In the genomic region with DNA sequence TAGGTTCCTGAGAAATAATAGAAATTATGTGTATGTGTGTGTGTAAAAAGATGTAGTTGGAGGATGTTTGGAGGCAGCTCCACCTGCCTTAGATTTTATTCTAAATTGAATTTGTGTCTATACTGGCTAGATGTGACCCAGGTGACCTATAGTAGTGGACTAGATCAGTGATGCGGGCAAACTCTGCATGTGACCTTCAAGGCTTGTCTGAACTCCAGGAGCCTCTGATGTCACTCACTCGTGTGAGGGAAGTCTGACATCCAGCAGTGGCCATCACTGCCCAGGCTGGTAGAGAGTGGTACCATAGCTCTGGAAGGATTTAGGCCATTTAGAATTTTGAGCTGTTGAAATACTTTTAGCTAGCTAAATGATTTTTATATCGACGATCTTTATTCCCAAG, we compare ENCODE assay signal across 9 mouse cellular contexts. TPM values are rescaled to one million over a fixed set of nuclear protein-coding genes. Genes with fewer than 3 reads are reported as not detected.
DNase-seq lines count a peak whose midpoint lies in the region; ATAC-seq and TF ChIP-seq lines count a peak whose summit lies in the region.
"Had no signal": no experiment of that assay in that cellular context is flagged by ENCODE, and none has a peak within 500 bp of the region (broad histone marks: within the 10 kb centered on the region; RNA-seq: fewer than 3 reads in every experiment).

No protein-coding gene starts in this region.

- H3K79me2 ChIP-seq in MEL (ENCODE audit: control insufficient read depth, insufficient read depth, low read length, poor library complexity), result peaks cover 28% of the 10 kb centered on the region

- WGBS in limb, embryonic 13.5 days, result 37% methylated on average over 4 of the region's 4 CpGs

- intact Hi-C loops in heart, postnatal 14 days (cut with DNase I), result no loop called here

- peak overlapping the region; percentile 85 for H3K4me2 ChIP-seq in limb, embryonic 13.5 days (replicated peaks)

- H3K9me3 ChIP-seq in MEL (replicated peaks; ENCODE audit: insufficient read depth, low read length), result no peaks in the 10 kb centered on the region
- H3K9me3 ChIP-seq in limb, embryonic 13.5 days, result no peaks in the 10 kb centered on the region

- H3K36me3 ChIP-seq in MEL (ENCODE audit: control insufficient read depth in 1 of 2, insufficient read depth in 2 of 2, low read length in 2 of 2), result peaks cover 0 to 16% of the 10 kb centered on the region in 2 experiments; a peak in 2 of 4 replicates
- H3K36me3 ChIP-seq in limb, embryonic 13.5 days, result no peaks in the 10 kb centered on the region

- no peak for TF ChIP-seq POLR2A in MEL (IDR thresholded peaks at IDR 0.05; ENCODE audit: control insufficient read depth in 1 of 2, insufficient read depth in 1 of 2, low read depth in 1 of 2, low read length in 2 of 2, poor library complexity in 1 of 2)
- TF ChIP-seq POLR2A in embryonic fibroblast, embryonic 13.5 days (IDR thresholded peaks at IDR 0.05; ENCODE audit: low read depth, low read length), result no peak

- ATAC-seq in limb, embryonic 13.5 days (ENCODE audit: low FRiP score, low read depth), result no peak
- no peak for ATAC-seq in megakaryocyte progenitor cell, adult 5-6 weeks (replicated peaks; ENCODE audit: poor library complexity)
- ATAC-seq: Patski had no signal

- peaks cover 5 to 7% of the 10 kb centered on the region in 2 experiments; a peak in 3 of 4 replicates for H3K4me1 ChIP-seq in MEL (ENCODE audit: control insufficient read depth in 1 of 2, insufficient read depth in 2 of 2, low read length in 2 of 2)
- H3K4me1 ChIP-seq in embryonic fibroblast, embryonic 13.5 days (ENCODE audit: control insufficient read depth, insufficient read depth, low read length), result no peaks in the 10 kb centered on the region
- H3K4me1 ChIP-seq in limb, embryonic 13.5 days, result peaks cover 38% of the 10 kb centered on the region

- peak overlapping the region; percentile 69 to 87 for H3K4me3 ChIP-seq in MEL (ENCODE audit: control insufficient read depth in 1 of 2, insufficient read depth in 1 of 2, low read depth in 2 of 2, low read length in 2 of 2)
- H3K4me3 ChIP-seq in embryonic fibroblast, embryonic 13.5 days (ENCODE audit: insufficient read depth, low read length), result peak overlapping the region; percentile 100
- peak overlapping the region; percentile 77 for H3K4me3 ChIP-seq in limb, embryonic 13.5 days

- peak; percentile 88 for DNase-seq in heart, adult 11 months
- no peak for DNase-seq in heart, postnatal 14 days
- DNase-seq in MEL (ENCODE audit: low read depth, low spot score), result peak; percentile 29
- DNase-seq in retina, embryonic 14.5 days (ENCODE audit: low spot score), result peak; percentile 24
- DNase-seq in spleen, postnatal 4 days (ENCODE audit: low spot score in 2 of 2), result no peak

- TF ChIP-seq RAD21 in MEL (IDR thresholded peaks at IDR 0.05; ENCODE audit: low read depth, low read length), result no peak

- H3K9ac ChIP-seq in MEL (ENCODE audit: control insufficient read depth, low read depth, low read length, poor library complexity, severe bottlenecking), result peak overlapping the region; percentile 37
- peak overlapping the region; percentile 63 for H3K9ac ChIP-seq in limb, embryonic 13.5 days

- H3K27ac ChIP-seq in MEL (ENCODE audit: control insufficient read depth, low read depth, low read length), result no peak overlapping the region
- 0 out of 2 replicates have a peak overlapping the region, but pooled peaks have one; percentile 6 for H3K27ac ChIP-seq in embryonic fibroblast, embryonic 13.5 days (ENCODE audit: insufficient read depth, low read length)
- no peak overlapping the region for H3K27ac ChIP-seq in limb, embryonic 13.5 days

- H3K27me3 ChIP-seq in MEL (ENCODE audit: control insufficient read depth in 1 of 2, insufficient read depth in 2 of 2, low read length in 2 of 2), result peaks cover 0 to 9% of the 10 kb centered on the region in 2 experiments; a peak in 2 of 4 replicates
- H3K27me3 ChIP-seq in limb, embryonic 13.5 days, result no peaks in the 10 kb centered on the region
- H3K27me3 ChIP-seq: Patski had no signal

- no peak for TF ChIP-seq CTCF in MEL (IDR thresholded peaks at IDR 0.05 in 2 of 3, conservative IDR thresholded peaks at IDR 0.05 in 1 of 3; ENCODE audit: control insufficient read depth in 1 of 3, insufficient read depth in 1 of 3, low read depth in 2 of 3, low read length in 3 of 3, poor library complexity in 1 of 3, severe bottlenecking in 1 of 3)
- TF ChIP-seq CTCF in embryonic fibroblast, embryonic 13.5 days (IDR thresholded peaks at IDR 0.05; ENCODE audit: borderline replicate concordance, insufficient read depth, low read length), result no peak

- no peak for TF ChIP-seq EP300 in MEL (IDR thresholded peaks at IDR 0.05; ENCODE audit: low read depth in 1 of 2, low read length in 2 of 2)

TF ChIP-seq in MEL, 35 proteins besides CTCF, POLR2A, EP300 and RAD21:
- peak; percentile 25; the same call in 1 of the 2 replicates for TF ChIP-seq BHLHE40 (IDR thresholded peaks at IDR 0.05; ENCODE audit: borderline replicate concordance, low read depth, low read length)
- no peak for TF ChIP-seq TBP (IDR thresholded peaks at IDR 0.05; ENCODE audit: low read depth, low read length)
- no peak for TF ChIP-seq NRF1 (IDR thresholded peaks at IDR 0.05; ENCODE audit: insufficient read depth, low read depth, low read length, poor library complexity, severe bottlenecking)
TF ChIP-seq in MEL: peak in this region for 1.

RNA-seq across cellular contexts. Expression of gene Cdc42bpa, which starts 1.5 kb away (rescaled TPM):
- 10 to 100 TPM; 43.0 to 47.2 TPM for total RNA-seq in heart, postnatal 14 days (2021)
- total RNA-seq in MEL (2012; rRNA removed), result 7.7 and 11.6 TPM in 2 replicates
- polyA plus RNA-seq in MEL (2012; ENCODE audit: insufficient read depth in 1 of 2, insufficient read length in 2 of 2, low read depth in 1 of 2, low replicate concordance in 2 of 2, missing spikeins in 1 of 2), result 10 to 100 TPM in 1 of 2 experiments, not detected in 1; 14.6 TPM
- 109 and 138 TPM in 2 replicates for polyA plus RNA-seq in embryonic fibroblast, embryonic 13.5 days (2011; ENCODE audit: insufficient read length, low read depth, missing spikeins)
- 20.4 and 22.3 TPM in 2 replicates for polyA plus RNA-seq in limb, embryonic 13.5 days (2015; fragmentation: Nextera tagmentation; extraction: Ambion mirVana)
- 3.2 and 8.6 TPM in 2 replicates for total RNA-seq in megakaryocyte progenitor cell, adult 5-6 weeks (2015)
- 3.8 and 7.1 TPM in 2 replicates for total RNA-seq in megakaryocyte progenitor cell, adult 5-6 weeks (2017)

Comparison
In these comparisons a context has a peak if more than half of its experiments do, and no peak if none do; other contexts are left out.
1. DNase-seq: peak in heart, adult 11 months (single experiment), MEL (single experiment) and retina, embryonic 14.5 days (single experiment); none in heart, postnatal 14 days (0 of 2) and spleen, postnatal 4 days (0 of 2).
2. Peak in every context shown above with its lines, with median percentiles within 50 percentile points of each other: H3K4me3 ChIP-seq.